Mouse (Mus musculus) liver, embryonic 14.5 days (tissue): ENCODE results near the gene Acvrl1.

Experiments used
- CTCF ChIP-seq: IDR thresholded peaks from 2 replicates; pipeline ENCODE4 v1.5.1; 2016; ENCODE audit warnings: antibody characterized with exemption, low read depth, control low read depth
- EP300 ChIP-seq: IDR thresholded peaks from 2 replicates; pipeline ENCODE4 v1.6.1; 2016; ENCODE audit warnings: antibody characterized with exemption, low read depth

DNA sequence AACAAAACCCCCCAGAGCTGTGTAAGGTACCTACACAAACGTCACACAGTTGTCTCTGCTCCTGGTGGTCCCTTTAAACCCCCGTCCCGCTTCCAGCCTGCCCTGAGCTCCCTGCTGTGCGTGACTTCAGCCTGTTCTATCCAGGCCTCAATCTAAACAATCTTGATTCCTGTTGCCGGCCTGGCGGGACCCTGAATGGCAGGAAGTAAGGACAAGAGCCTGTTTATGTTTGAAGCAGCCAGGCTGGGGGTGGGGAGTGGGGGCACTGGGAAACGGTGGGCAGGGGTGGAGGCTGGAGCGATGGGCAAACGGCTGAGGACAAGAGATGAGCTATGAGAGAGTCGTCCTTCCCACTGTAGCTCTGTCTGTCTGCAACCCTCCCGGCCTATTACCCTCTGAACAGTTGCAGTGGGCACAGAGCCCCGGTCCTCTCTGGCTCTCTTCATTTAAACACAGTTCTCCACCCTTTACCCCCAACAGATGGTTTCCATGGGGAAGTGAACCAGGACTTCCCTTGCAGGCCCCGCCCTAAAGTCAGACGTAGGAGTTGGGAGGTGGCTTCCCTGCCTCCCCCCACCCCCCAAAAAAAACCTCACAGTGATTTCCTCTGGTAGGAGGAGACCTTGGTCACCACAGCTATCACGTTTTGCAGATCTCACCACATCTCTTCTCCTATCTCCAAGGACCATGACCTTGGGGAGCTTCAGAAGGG lies 5.8 kb downstream of the Acvrl1 start:
- TF ChIP-seq CTCF (no peak), EP300 (no peak)
